Mouse (Mus musculus) neural tube, embryonic 11.5 days (tissue): ENCODE data around the gene Egr4. TPM values are rescaled to one million over a fixed set of nuclear protein-coding genes. Genes with fewer than 3 reads are reported as not detected.
A peak's percentile ranks its signal among the peaks of the same experiment; 100 is the strongest.

Source experiments
- ATAC-seq: fragments of 200-750 bp; cut with Nextera tagmentation; 2 replicates; pipeline ENCODE4 v1.8.0; 2017; ENCODE audit warnings: moderate number of reproducible peaks, mild to moderate bottlenecking, moderate TSS enrichment, moderate library complexity; ENCODE audit not compliant: insufficient read depth, low FRiP score, low TSS enrichment
- DNase-seq: peaks from one replicate; pipeline ENCODE4 v3.0.0-alpha.2; 2015; ENCODE audit warnings: low spot score
- H3K27ac ChIP-seq: fragments of 300-500 bp; sonication (generic); 2 replicates; pipeline ENCODE4 v1.5.1; 2014; ENCODE audit warnings: low read depth, mild to moderate bottlenecking, low read length
- H3K27me3 ChIP-seq: fragments of 300-500 bp; sonication (generic); 2 replicates; pipeline ENCODE4 v1.6.1; 2014; ENCODE audit warnings: mild to moderate bottlenecking, low read length, mixed read lengths; ENCODE audit not compliant: control insufficient read depth, insufficient read depth
- H3K36me3 ChIP-seq: fragments of 300-500 bp; sonication (generic); 2 replicates; pipeline ENCODE4 v1.6.1; 2014; ENCODE audit warnings: mild to moderate bottlenecking, low read length, moderate library complexity, mixed read lengths; ENCODE audit not compliant: control insufficient read depth, insufficient read depth
- H3K4me1 ChIP-seq: fragments of 300-500 bp; sonication (generic); 2 replicates; pipeline ENCODE4 v1.6.1; 2014; ENCODE audit warnings: low read length, mixed read lengths; ENCODE audit not compliant: control insufficient read depth, insufficient read depth
- H3K4me2 ChIP-seq: fragments of 300-500 bp; sonication (generic); 2 replicates; pipeline ENCODE4 v1.6.1; 2014; ENCODE audit warnings: low read depth, mild to moderate bottlenecking, moderate library complexity
- H3K4me3 ChIP-seq: fragments of 300-500 bp; sonication (generic); 2 replicates; pipeline ENCODE4 v1.5.1; 2014; ENCODE audit warnings: low read depth, low read length
- H3K9ac ChIP-seq: fragments of 300-500 bp; sonication (generic); 2 replicates; pipeline ENCODE4 v1.6.1; 2014; ENCODE audit warnings: mild to moderate bottlenecking, low read length
- H3K9me3 ChIP-seq: fragments of 300-500 bp; sonication (generic); 2 replicates; pipeline ENCODE4 v1.6.1; 2016; ENCODE audit warnings: low read length; ENCODE audit not compliant: control insufficient read depth
- WGBS: fragments of 180-500 bp; shearing (Covaris S2); extraction: QIAGEN DNeasy Blood & Tissue Kit; methylation state at CpG from one replicate; pipeline ENCODE4 v1.1.7; 2014; 5-methylcytosine and 5-hydroxymethylcytosine counted together
- polyA plus RNA-seq: library from polyadenylated mRNA; unstranded; fragments of >200 nt; fragmentation: Nextera tagmentation; extraction: Ambion mirVana; gene quantifications from 2 replicates; pipeline ENCODE4 v1.2.1, GENCODE M21; 2014

Egr4 gene
- polyA plus RNA-seq, 1 experiment from 2014 or later, result not detected

DNA sequence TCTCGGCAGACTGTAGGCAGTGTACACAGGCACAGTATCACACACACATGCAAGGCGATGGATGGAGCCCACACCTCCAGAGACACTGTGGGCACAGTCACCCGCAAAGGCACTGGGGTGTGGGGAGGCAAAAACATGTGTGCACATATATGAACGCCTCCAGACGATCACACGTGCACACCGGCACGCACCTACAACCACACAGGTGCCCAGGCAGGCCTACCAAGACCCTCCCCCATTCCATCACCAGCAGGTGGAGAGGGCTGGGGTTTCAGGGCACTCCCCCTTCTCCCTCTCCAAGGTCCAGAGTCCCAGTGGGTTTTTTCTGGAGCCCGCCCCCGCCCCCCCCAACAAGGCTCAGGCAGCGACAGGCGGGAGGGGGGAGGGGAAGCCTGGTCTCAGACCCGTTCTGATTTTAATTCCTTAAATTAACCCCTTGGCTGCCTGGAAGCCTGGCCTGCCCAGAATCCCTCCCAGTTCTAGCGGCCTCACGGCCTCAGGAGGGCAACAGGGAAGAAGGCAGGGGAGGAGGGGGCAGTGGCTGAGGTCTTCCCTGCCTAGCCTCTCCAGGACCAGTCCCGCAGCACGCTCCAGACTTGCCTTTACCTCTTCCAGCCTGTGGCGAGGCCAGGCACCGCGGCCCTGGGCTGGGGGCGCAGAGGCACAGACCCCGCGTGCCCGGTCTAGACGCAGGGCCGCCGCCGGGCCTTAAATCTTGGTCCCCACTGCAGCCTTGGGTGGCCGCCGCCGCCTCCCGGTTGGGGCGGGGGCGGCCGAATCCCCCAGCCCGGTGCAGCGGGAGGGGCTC is 11.1 kb downstream of the Egr4 start:
- Histone ChIP-seq H3K27ac (peak overlapping the region; percentile 58; the same call in 1 of the 2 replicates), H3K4me3 (peak overlapping the region; percentile 66), H3K27me3 (no peaks in the 10 kb centered on the region), H3K9ac (peak overlapping the region; percentile 84), H3K9me3 (no peaks in the 10 kb centered on the region), H3K36me3 (no peaks in the 10 kb centered on the region), H3K4me2 (peak overlapping the region; percentile 90), H3K4me1 (0 out of 2 replicates have a peak, but pooled peaks cover 2% of the 10 kb centered on the region)
- ATAC-seq (peak; percentile 80), DNase-seq (peak; percentile 66)
- 2% methylated on average over 36 of the region's 37 CpGs for WGBS

DNA sequence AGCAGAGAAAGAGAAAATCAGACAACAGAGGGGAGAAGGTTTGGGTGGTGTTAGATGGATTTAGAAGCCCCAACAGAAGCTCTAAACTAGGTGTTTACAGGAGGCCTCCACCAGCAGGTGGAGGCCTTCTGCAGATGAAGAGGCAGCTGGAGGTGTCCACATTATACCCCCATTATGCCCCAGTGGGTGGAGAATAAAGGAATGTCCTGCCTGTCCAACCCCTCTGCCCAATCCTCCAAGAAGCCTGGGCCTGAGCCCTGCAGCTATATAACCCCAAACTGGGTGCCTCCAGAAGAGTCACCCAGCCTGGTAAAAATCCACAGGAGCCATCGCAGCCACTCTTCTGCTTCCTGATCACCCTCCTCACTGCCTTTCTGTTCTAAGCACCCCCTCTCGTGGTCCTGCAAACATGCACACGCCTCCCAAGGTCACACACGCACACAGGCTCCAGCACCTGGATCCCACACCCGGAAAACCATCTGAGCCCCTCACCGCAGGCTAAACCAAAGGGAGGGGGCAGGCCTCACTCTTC is 11.8 kb downstream of the Egr4 start:
- WGBS, result 18% methylated on average over 6 of the region's 6 CpGs
- H3K36me3 ChIP-seq, result no peaks in the 10 kb centered on the region
- 0 out of 2 replicates have a peak, but pooled peaks cover 2% of the 10 kb centered on the region for H3K4me1 ChIP-seq
- H3K4me3 ChIP-seq, result peak overlapping the region; percentile 66
- DNase-seq, result no peak
- ATAC-seq, result no peak
- H3K27me3 ChIP-seq, result no peaks in the 10 kb centered on the region
- no peak overlapping the region for H3K27ac ChIP-seq
- H3K9ac ChIP-seq, result no peak overlapping the region
- H3K4me2 ChIP-seq, result peak overlapping the region; percentile 90
- no peaks in the 10 kb centered on the region for H3K9me3 ChIP-seq

GRCm38 (mm10) chr6:85500416-85500815 is 13.0 kb downstream of the Egr4 start:
- no peak for ATAC-seq
- Histone ChIP-seq H3K27me3 (no peaks in the 10 kb centered on the region), H3K4me1 (0 out of 2 replicates have a peak, but pooled peaks cover 2% of the 10 kb centered on the region), H3K9ac (no peak overlapping the region), H3K4me2 (no peak overlapping the region), H3K4me3 (no peak overlapping the region), H3K36me3 (no peaks in the 10 kb centered on the region), H3K9me3 (no peaks in the 10 kb centered on the region), H3K27ac (no peak overlapping the region)
- 68% methylated on average over 1 of the region's 1 CpGs for WGBS
- DNase-seq, result no peak

DNA sequence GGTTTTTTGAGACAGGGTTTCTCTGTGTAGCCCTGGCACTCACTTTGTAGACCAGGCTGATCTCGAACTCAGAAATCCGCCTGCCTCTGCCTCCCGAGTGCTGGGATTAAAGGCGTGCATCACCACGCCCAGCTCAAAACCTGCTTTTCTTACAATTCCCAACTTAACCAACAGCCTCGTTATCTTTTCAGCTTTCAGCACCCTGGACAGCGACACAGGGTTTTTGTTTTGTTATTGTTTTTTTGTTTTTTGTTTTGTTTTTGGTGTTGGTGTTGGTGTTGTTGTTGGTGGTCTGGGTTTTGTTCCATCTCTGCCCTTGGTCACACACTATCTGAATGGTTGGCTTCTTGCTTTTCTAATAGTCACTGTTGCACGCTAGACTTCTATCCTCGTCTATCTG is 15.2 kb downstream of the Egr4 start:
- Histone ChIP-seq H3K27me3 (no peaks in the 10 kb centered on the region), H3K36me3 (no peaks in the 10 kb centered on the region), H3K4me3 (no peak overlapping the region), H3K27ac (no peak overlapping the region), H3K4me2 (no peak overlapping the region), H3K9me3 (no peaks in the 10 kb centered on the region), H3K4me1 (0 out of 2 replicates have a peak, but pooled peaks cover 2% of the 10 kb centered on the region), H3K9ac (no peak overlapping the region)
- DNase-seq, result no peak
- ATAC-seq, result no peak
- 68% methylated on average over 9 of the region's 9 CpGs for WGBS

- no peaks in the 10 kb centered on the region for H3K9me3 ChIP-seq
- no peak overlapping the region for H3K4me2 ChIP-seq
- H3K27ac ChIP-seq, result no peak overlapping the region
- ATAC-seq (no peak), DNase-seq (no peak)
- no peaks in the 10 kb centered on the region for H3K27me3 ChIP-seq
- H3K4me1 ChIP-seq, result 0 out of 2 replicates have a peak, but pooled peaks cover 2% of the 10 kb centered on the region
- H3K36me3 ChIP-seq, result no peaks in the 10 kb centered on the region
- no peak overlapping the region for H3K4me3 ChIP-seq
- H3K9ac ChIP-seq, result no peak overlapping the region
Measured at GRCm38 (mm10) chr6:85496976-85497375, 16.4 kb downstream of the Egr4 start.

GRCm38 (mm10) chr6:85491606-85492005 is 21.8 kb downstream of the Egr4 start:
- H3K9me3 ChIP-seq, result no peaks in the 10 kb centered on the region
- H3K36me3 ChIP-seq, result no peaks in the 10 kb centered on the region
- no peak overlapping the region for H3K9ac ChIP-seq
- DNase-seq (no peak), ATAC-seq (no peak)
- no peak overlapping the region for H3K4me3 ChIP-seq
- 88% methylated on average over 3 of the region's 3 CpGs for WGBS
- no peak overlapping the region for H3K27ac ChIP-seq
- no peak overlapping the region for H3K4me2 ChIP-seq
- peaks cover 7% of the 10 kb centered on the region; the same call in 1 of the 2 replicates for H3K4me1 ChIP-seq
- no peaks in the 10 kb centered on the region for H3K27me3 ChIP-seq

- DNase-seq, result no peak
Measured at GRCm38 (mm10) chr6:85490252-85490651, 23.1 kb downstream of the Egr4 start.

DNA sequence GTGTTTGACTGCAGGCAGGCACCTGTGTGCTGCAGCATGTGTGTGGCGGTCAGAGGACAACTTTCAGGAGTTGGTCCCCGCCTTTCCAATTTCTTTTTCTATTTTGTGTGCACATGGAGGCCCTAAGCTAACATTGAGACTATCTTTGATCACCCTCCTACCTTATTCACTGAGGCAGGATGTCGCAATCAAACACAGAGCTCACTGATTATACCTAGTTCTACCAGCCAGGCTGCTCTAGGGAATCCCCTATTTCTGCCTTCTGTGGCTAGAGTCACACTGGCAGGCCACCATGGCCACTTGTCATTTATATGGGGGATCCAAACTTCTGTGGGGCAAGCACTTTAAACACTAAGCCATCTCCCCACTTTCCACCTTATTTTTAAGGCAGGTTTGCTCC is 23.7 kb downstream of the Egr4 start:
- DNase-seq, result no peak
- Histone ChIP-seq H3K36me3 (no peaks in the 10 kb centered on the region), H3K9me3 (no peaks in the 10 kb centered on the region), H3K9ac (no peak overlapping the region), H3K27ac (no peak overlapping the region), H3K27me3 (peaks cover 17% of the 10 kb centered on the region), H3K4me1 (peaks cover 7% of the 10 kb centered on the region; the same call in 1 of the 2 replicates), H3K4me2 (no peak overlapping the region), H3K4me3 (no peak overlapping the region)
- ATAC-seq, result no peak
- 76% methylated on average over 3 of the region's 3 CpGs for WGBS

More at GRCm38 (mm10) chr6:85490252-85490651, 23.1 kb downstream of the Egr4 start:
- 89% methylated on average over 4 of the region's 4 CpGs for WGBS
- ATAC-seq, result no peak
- Histone ChIP-seq H3K36me3 (no peaks in the 10 kb centered on the region), H3K27ac (no peak overlapping the region), H3K4me1 (peaks cover 7% of the 10 kb centered on the region; the same call in 1 of the 2 replicates), H3K9me3 (no peaks in the 10 kb centered on the region), H3K9ac (no peak overlapping the region), H3K4me2 (no peak overlapping the region), H3K27me3 (peaks cover 12% of the 10 kb centered on the region), H3K4me3 (no peak overlapping the region)

DNA sequence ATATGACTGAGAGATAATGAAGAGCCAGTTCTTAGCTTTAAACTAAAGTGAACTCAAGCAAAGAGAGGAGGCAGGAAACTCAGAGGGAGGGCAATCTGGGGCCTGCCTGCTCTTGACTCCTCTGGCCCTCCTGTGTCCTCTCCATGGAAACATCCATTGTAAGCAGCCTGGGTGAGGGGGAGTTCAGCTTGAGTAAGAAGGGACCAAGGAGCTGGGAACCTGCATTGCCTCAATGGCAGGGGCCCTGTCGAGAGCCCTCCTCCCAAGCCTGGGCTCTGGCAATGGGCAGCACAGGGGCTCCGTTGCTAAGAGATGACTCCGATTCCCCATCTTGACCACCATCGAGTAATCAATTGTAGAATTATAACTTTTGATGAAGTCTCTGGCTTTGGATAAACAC is 24.9 kb downstream of the Egr4 start:
- peaks cover 29% of the 10 kb centered on the region for H3K27me3 ChIP-seq
- H3K36me3 ChIP-seq, result no peaks in the 10 kb centered on the region
- H3K4me1 ChIP-seq, result peaks cover 7% of the 10 kb centered on the region; the same call in 1 of the 2 replicates
- DNase-seq, result no peak
- H3K9me3 ChIP-seq, result no peaks in the 10 kb centered on the region
- no peak overlapping the region for H3K9ac ChIP-seq
- no peak overlapping the region for H3K4me3 ChIP-seq
- WGBS, result 58% methylated on average over 4 of the region's 4 CpGs
- H3K4me2 ChIP-seq, result no peak overlapping the region
- no peak for ATAC-seq
- H3K27ac ChIP-seq, result no peak overlapping the region
